Mouse (Mus musculus) forebrain, embryonic 12.5 days (tissue): ENCODE data around the gene Serpinf1. TPM values are rescaled to one million over a fixed set of nuclear protein-coding genes. Genes with fewer than 3 reads are reported as not detected.
A peak's percentile ranks its signal among the peaks of the same experiment; 100 is the strongest.

ENCODE experiments used
- ATAC-seq: fragments of 200-750 bp; cut with Nextera tagmentation; 2 replicates; pipeline ENCODE4 v1.8.0; 2017; ENCODE audit warnings: moderate TSS enrichment; ENCODE audit not compliant: low FRiP score
- H3K27ac ChIP-seq: fragments of 300-500 bp; sonication (generic); 2 replicates; pipeline ENCODE4 v1.5.1; 2016; ENCODE audit warnings: mild to moderate bottlenecking
- H3K27me3 ChIP-seq: fragments of 300-500 bp; sonication (generic); 2 replicates; pipeline ENCODE4 v1.6.1; 2016; ENCODE audit warnings: mild to moderate bottlenecking
- H3K36me3 ChIP-seq: fragments of 300-500 bp; sonication (generic); replicated peaks from 2 replicates; pipeline ENCODE4 v1.6.1; 2016; ENCODE audit warnings: mild to moderate bottlenecking
- H3K4me1 ChIP-seq: fragments of 300-500 bp; sonication (generic); 2 replicates; pipeline ENCODE4 v1.6.1; 2016
- H3K4me2 ChIP-seq: fragments of 300-500 bp; sonication (generic); 2 replicates; pipeline ENCODE4 v1.6.1; 2016; ENCODE audit warnings: mild to moderate bottlenecking, moderate library complexity
- H3K4me3 ChIP-seq: fragments of 300-500 bp; sonication (generic); replicated peaks from 2 replicates; pipeline ENCODE4 v1.5.1; 2016; ENCODE audit warnings: mild to moderate bottlenecking
- H3K9ac ChIP-seq: fragments of 300-500 bp; sonication (generic); 2 replicates; pipeline ENCODE4 v1.6.1; 2016; ENCODE audit warnings: mild to moderate bottlenecking
- H3K9me3 ChIP-seq: fragments of 300-500 bp; sonication (generic); 2 replicates; pipeline ENCODE4 v1.6.1; 2016
- WGBS: fragments of 180-500 bp; shearing (Covaris S2); methylation state at CpG from one replicate; pipeline ENCODE4 v1.1.7; 2016; 5-methylcytosine and 5-hydroxymethylcytosine counted together
- polyA plus RNA-seq: library from polyadenylated mRNA; unstranded; fragments of >200 nt; fragmentation: Nextera tagmentation; extraction: Ambion mirVana; gene quantifications from 2 replicates; pipeline ENCODE4 v1.2.1, GENCODE M21; 2016

Gene Serpinf1
- 35.8 and 44.7 TPM in 2 replicates for polyA plus RNA-seq

GRCm38 (mm10) chr11:75422013-75422792, at the start of gene Serpinf1:
Gene Serpinf1, minus strand, starts transcription at chr11:75422701.
- H3K27me3 ChIP-seq = no peaks in the 10 kb centered on the region
- H3K4me1 ChIP-seq = peaks cover 5% of the 10 kb centered on the region
- WGBS = 60% methylated on average over 10 of the region's 10 CpGs
- no peaks in the 10 kb centered on the region for H3K36me3 ChIP-seq
- no peak for ATAC-seq
- no peak within 1 kb of the TSS for H3K27ac ChIP-seq
- H3K9me3 ChIP-seq = no peaks in the 10 kb centered on the region
- H3K4me2 ChIP-seq = peak within 1 kb of the TSS; percentile 23
- H3K9ac ChIP-seq = peak within 1 kb of the TSS; percentile 13; the same call in 1 of the 2 replicates
- peak within 1 kb of the TSS; percentile 22 for H3K4me3 ChIP-seq

GRCm38 (mm10) chr11:75470675-75471074, 48.2 kb upstream of the Serpinf1 start:
- H3K27me3 ChIP-seq = peaks cover 13% of the 10 kb centered on the region; the same call in 1 of the 2 replicates
- 97% methylated on average over 2 of the region's 3 CpGs for whole genome bisulfite sequencing
- no peak overlapping the region for H3K9ac ChIP-seq
- H3K4me2 ChIP-seq = no peak overlapping the region
- no peak for ATAC-seq
- no peak overlapping the region for H3K4me3 ChIP-seq
- H3K36me3 ChIP-seq = 0 out of 2 replicates have a peak, but pooled peaks cover 3% of the 10 kb centered on the region
- H3K27ac ChIP-seq = no peak overlapping the region
- H3K4me1 ChIP-seq = peaks cover 7% of the 10 kb centered on the region
- H3K9me3 ChIP-seq = peaks cover 3% of the 10 kb centered on the region; the same call in 1 of the 2 replicates

- Histone ChIP-seq H3K9ac (no peak overlapping the region), H3K27me3 (peaks cover 13% of the 10 kb centered on the region; the same call in 1 of the 2 replicates), H3K27ac (no peak overlapping the region), H3K36me3 (peaks cover 9% of the 10 kb centered on the region; the same call in 1 of the 2 replicates), H3K9me3 (peaks cover 3% of the 10 kb centered on the region; the same call in 1 of the 2 replicates), H3K4me2 (no peak overlapping the region), H3K4me1 (peaks cover 7% of the 10 kb centered on the region), H3K4me3 (no peak overlapping the region)
- WGBS = 91% methylated on average over 4 of the region's 4 CpGs
- ATAC-seq = no peak
Observed at GRCm38 (mm10) chr11:75469261-75469660, 46.8 kb upstream of the Serpinf1 start.

GRCm38 (mm10) chr11:75468410-75468809, 45.9 kb upstream of the Serpinf1 start:
- Histone ChIP-seq H3K9me3 (peaks cover 3% of the 10 kb centered on the region; the same call in 1 of the 2 replicates), H3K4me1 (peaks cover 7% of the 10 kb centered on the region), H3K9ac (0 out of 2 replicates have a peak overlapping the region, but pooled peaks have one; percentile 36), H3K36me3 (peaks cover 9% of the 10 kb centered on the region; the same call in 1 of the 2 replicates), H3K4me2 (peak overlapping the region; percentile 56), H3K4me3 (peak overlapping the region; percentile 35), H3K27me3 (peaks cover 13% of the 10 kb centered on the region; the same call in 1 of the 2 replicates), H3K27ac (no peak overlapping the region)
- 68% methylated on average over 7 of the region's 7 CpGs for WGBS
- no peak for ATAC-seq

GRCm38 (mm10) chr11:75467512-75468215, 45.2 kb upstream of the Serpinf1 start:
- peak overlapping the region; percentile 36; the same call in 1 of the 2 replicates for H3K9ac ChIP-seq
- ATAC-seq = no peak; the same call in 1 of the 2 replicates

GRCm38 (mm10) chr11:75466731-75467505, 44.4 kb upstream of the Serpinf1 start:
- no peak overlapping the region for H3K9ac ChIP-seq
- no peak overlapping the region for H3K4me2 ChIP-seq
- H3K4me3 ChIP-seq = no peak overlapping the region
- WGBS = 94% methylated on average over 4 of the region's 4 CpGs
- H3K27ac ChIP-seq = no peak overlapping the region
- peaks cover 16% of the 10 kb centered on the region; the same call in 1 of the 2 replicates for H3K27me3 ChIP-seq
- no peak for ATAC-seq
- H3K4me1 ChIP-seq = peaks cover 20% of the 10 kb centered on the region
- peaks cover 3% of the 10 kb centered on the region; the same call in 1 of the 2 replicates for H3K9me3 ChIP-seq
- peaks cover 9% of the 10 kb centered on the region; the same call in 1 of the 2 replicates for H3K36me3 ChIP-seq

More at GRCm38 (mm10) chr11:75467512-75468215, 45.2 kb upstream of the Serpinf1 start:
- H3K9me3 ChIP-seq = peaks cover 3% of the 10 kb centered on the region; the same call in 1 of the 2 replicates
- H3K27ac ChIP-seq = no peak overlapping the region
- 21% methylated on average over 19 of the region's 19 CpGs for WGBS
- H3K27me3 ChIP-seq = peaks cover 13% of the 10 kb centered on the region; the same call in 1 of the 2 replicates
- peak overlapping the region; percentile 35 for H3K4me3 ChIP-seq
- H3K4me1 ChIP-seq = peaks cover 12% of the 10 kb centered on the region
- peak overlapping the region; percentile 56 for H3K4me2 ChIP-seq
- H3K36me3 ChIP-seq = peaks cover 9% of the 10 kb centered on the region; the same call in 1 of the 2 replicates

- H3K4me2 ChIP-seq = no peak overlapping the region
- H3K4me1 ChIP-seq = peaks cover 26% of the 10 kb centered on the region
- peaks cover 3% of the 10 kb centered on the region; the same call in 1 of the 2 replicates for H3K9me3 ChIP-seq
- H3K9ac ChIP-seq = no peak overlapping the region
- peaks cover 16% of the 10 kb centered on the region; the same call in 1 of the 2 replicates for H3K27me3 ChIP-seq
- peaks cover 9% of the 10 kb centered on the region; the same call in 1 of the 2 replicates for H3K36me3 ChIP-seq
- 88% methylated on average over 6 of the region's 6 CpGs for WGBS
- ATAC-seq = no peak
- H3K27ac ChIP-seq = no peak overlapping the region
- H3K4me3 ChIP-seq = no peak overlapping the region
Observed at GRCm38 (mm10) chr11:75465051-75465450, 42.5 kb upstream of the Serpinf1 start.

GRCm38 (mm10) chr11:75464417-75464816, 41.9 kb upstream of the Serpinf1 start:
- 88% methylated on average over 6 of the region's 6 CpGs for WGBS
- peaks cover 14% of the 10 kb centered on the region; the same call in 1 of the 2 replicates for H3K27me3 ChIP-seq
- H3K9ac ChIP-seq = no peak overlapping the region
- peaks cover 33% of the 10 kb centered on the region for H3K4me1 ChIP-seq
- H3K4me3 ChIP-seq = no peak overlapping the region
- no peak for ATAC-seq
- peaks cover 9% of the 10 kb centered on the region; the same call in 1 of the 2 replicates for H3K36me3 ChIP-seq
- no peak overlapping the region for H3K27ac ChIP-seq
- H3K4me2 ChIP-seq = no peak overlapping the region
- peaks cover 3% of the 10 kb centered on the region; the same call in 1 of the 2 replicates for H3K9me3 ChIP-seq

- Histone ChIP-seq H3K9me3 (peaks cover 3% of the 10 kb centered on the region; the same call in 1 of the 2 replicates), H3K9ac (no peak overlapping the region), H3K4me1 (peaks cover 33% of the 10 kb centered on the region), H3K27ac (no peak overlapping the region), H3K4me2 (no peak overlapping the region), H3K36me3 (peaks cover 9% of the 10 kb centered on the region; the same call in 1 of the 2 replicates), H3K4me3 (no peak overlapping the region), H3K27me3 (peaks cover 8% of the 10 kb centered on the region; the same call in 1 of the 2 replicates)
- WGBS = 74% methylated on average over 4 of the region's 4 CpGs
- no peak for ATAC-seq
Observed at GRCm38 (mm10) chr11:75463624-75464023, 41.1 kb upstream of the Serpinf1 start.

GRCm38 (mm10) chr11:75462865-75463336, 40.4 kb upstream of the Serpinf1 start:
- Histone ChIP-seq H3K4me2 (peak overlapping the region; percentile 97), H3K27me3 (peaks cover 3% of the 10 kb centered on the region; the same call in 1 of the 2 replicates), H3K4me1 (peaks cover 32% of the 10 kb centered on the region), H3K9ac (no peak overlapping the region), H3K9me3 (peaks cover 3% of the 10 kb centered on the region; the same call in 1 of the 2 replicates), H3K4me3 (peak overlapping the region; percentile 10), H3K36me3 (peaks cover 9% of the 10 kb centered on the region; the same call in 1 of the 2 replicates), H3K27ac (no peak overlapping the region; the same call in 1 of the 2 replicates)
- ATAC-seq = no peak
- 5% methylated on average over 9 of the region's 9 CpGs for WGBS
